Mouse (Mus musculus) skeletal muscle tissue, adult 2 months (tissue): ENCODE measurements at regions not wholly inside any gene's neighbourhood (a gene's known extent, or its start where the extent isn't known, plus 50 kb on each side); places are given as distances from the start of the nearest gene placed in this dataset.
A peak's percentile ranks its signal among the peaks of the same experiment; 100 is the strongest.

Experiments
- DNase-seq: peaks from one replicate; pipeline ENCODE4 v3.0.0-alpha.2; 2012; ENCODE audit warnings: low read depth, low spot score

GRCm38 (mm10) chr10:38875667-38876245, 54.2 kb upstream of the Rfpl4b start:
- peak; percentile 37 for DNase-seq

- DNase-seq, result peak; percentile 64
Observed at GRCm38 (mm10) chr10:38879271-38879670, 57.7 kb upstream of the Rfpl4b start.

GRCm38 (mm10) chr10:38880642-38881187, 59.1 kb upstream of the Rfpl4b start:
- DNase-seq, result no peak

GRCm38 (mm10) chr10:38882154-38882553, 60.6 kb upstream of the Rfpl4b start:
- DNase-seq, result peak; percentile 70

- no peak for DNase-seq
Observed at GRCm38 (mm10) chr10:38883816-38884599, 62.4 kb upstream of the Rfpl4b start.

- DNase-seq, result no peak
Observed at GRCm38 (mm10) chr10:38884641-38885040, 63.1 kb upstream of the Rfpl4b start.

- DNase-seq, result no peak
Observed at GRCm38 (mm10) chr10:38886441-38886840, 64.9 kb upstream of the Rfpl4b start.

GRCm38 (mm10) chr10:38887896-38888295, 66.3 kb upstream of the Rfpl4b start:
- DNase-seq, result no peak

- no peak for DNase-seq
Observed at GRCm38 (mm10) chr10:38894706-38895105, 70.6 kb upstream of the Lama4 start.

- DNase-seq, result no peak
Observed at GRCm38 (mm10) chr10:38895656-38896055, 69.7 kb upstream of the Lama4 start.

GRCm38 (mm10) chr10:38897573-38897972, 67.7 kb upstream of the Lama4 start:
- no peak for DNase-seq

- DNase-seq, result no peak
Observed at GRCm38 (mm10) chr10:38906121-38906520, 59.2 kb upstream of the Lama4 start.

GRCm38 (mm10) chr10:38907835-38908234, 57.5 kb upstream of the Lama4 start:
- DNase-seq, result no peak

- peak; percentile 87 for DNase-seq
Observed at GRCm38 (mm10) chr10:38908277-38908676, 57.0 kb upstream of the Lama4 start.

- DNase-seq, result no peak
Observed at GRCm38 (mm10) chr10:38909152-38909732, 56.1 kb upstream of the Lama4 start.

GRCm38 (mm10) chr10:38909843-38910242, 55.5 kb upstream of the Lama4 start:
- no peak for DNase-seq

- DNase-seq, result peak; percentile 60
Observed at GRCm38 (mm10) chr10:38913013-38913412, 52.3 kb upstream of the Lama4 start.
